Mouse (Mus musculus): Measurements from ENCODE around the gene Tirap.

DNA sequence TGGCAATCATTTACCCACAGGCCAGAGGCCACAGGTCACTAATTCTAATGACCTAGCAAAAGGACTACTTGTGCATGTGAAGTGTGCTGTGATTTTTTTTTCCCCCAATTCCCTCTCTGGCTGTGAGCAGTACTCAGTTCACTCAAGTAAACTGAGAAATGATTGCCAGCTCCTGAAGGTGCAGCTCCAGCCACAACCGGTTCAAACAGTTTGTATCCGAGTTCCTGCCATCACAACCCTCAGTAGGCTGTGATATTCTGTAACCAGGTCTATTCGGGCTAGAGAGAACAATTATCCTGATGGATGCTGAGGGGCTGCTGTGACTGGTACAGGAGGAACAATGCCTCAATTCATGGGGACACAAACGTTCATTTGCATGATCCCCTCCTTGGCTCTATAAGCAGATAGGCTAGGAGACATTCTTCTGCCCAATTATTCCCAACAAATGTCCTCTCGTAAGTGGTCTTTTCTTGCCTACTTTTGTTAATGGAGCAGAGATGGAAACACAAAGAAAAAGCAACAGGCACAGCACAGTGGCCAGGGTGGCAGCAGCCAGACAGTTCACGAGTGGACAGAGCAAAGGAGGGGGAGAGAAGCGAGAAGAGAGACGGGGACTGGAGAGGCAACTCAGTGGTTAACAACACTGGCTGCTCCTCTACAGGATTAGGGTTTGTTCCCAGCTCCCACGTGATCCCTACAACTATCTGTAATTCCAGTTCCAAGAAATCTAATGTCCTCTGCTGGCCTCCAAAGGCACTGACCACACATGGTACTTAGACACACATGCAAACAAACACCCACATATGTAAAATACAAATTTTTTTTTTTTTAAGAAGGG, 33.1 kb downstream of the Tirap start:
- TF ChIP-seq POLR2A (IDR thresholded peaks at IDR 0.05; ENCODE audit: extremely low read depth, insufficient read depth, low read length) (no peak), CTCF (IDR thresholded peaks at IDR 0.05; ENCODE audit: extremely low read depth, insufficient read depth, low read length) (no peak)

All from cortical plate, adult 2 months (tissue).